Mouse (Mus musculus) small intestine, adult 2 months (tissue): ENCODE results near the gene Cers5. TPM values are rescaled to one million over a fixed set of nuclear protein-coding genes. Genes with fewer than 3 reads are reported as not detected.

Source experiments
- H3K27ac ChIP-seq: fragments of 200-500 bp; 2 replicates; pipeline ENCODE4 v1.5.1; 2012; ENCODE audit warnings: low read depth, low read length, control low read depth, inconsistent platforms; ENCODE audit not compliant: insufficient read depth
- H3K27me3 ChIP-seq: fragments of 200-500 bp; 2 replicates; pipeline ENCODE4 v1.6.1; 2012; ENCODE audit warnings: mild to moderate bottlenecking, moderate library complexity, low read length, inconsistent platforms; ENCODE audit not compliant: control insufficient read depth, insufficient read depth
- H3K36me3 ChIP-seq: fragments of 200-500 bp; 2 replicates; pipeline ENCODE4 v1.6.1; 2012; ENCODE audit warnings: mild to moderate bottlenecking, low read length, control low read depth, inconsistent platforms; ENCODE audit not compliant: control insufficient read depth, insufficient read depth
- H3K4me1 ChIP-seq: fragments of 200-500 bp; 2 replicates; pipeline ENCODE4 v1.6.1; 2012; ENCODE audit warnings: low read length, inconsistent platforms, mixed read lengths; ENCODE audit not compliant: control insufficient read depth, insufficient read depth, insufficient read length
- H3K4me3 ChIP-seq: fragments of 200-500 bp; 2 replicates; pipeline ENCODE4 v1.5.1; 2012; ENCODE audit warnings: low read depth, mild to moderate bottlenecking, control low read depth, inconsistent platforms, low read length, moderate library complexity
- CTCF ChIP-seq: fragments of 200-500 bp; IDR thresholded peaks from 2 replicates; pipeline ENCODE4 v1.5.1; 2012; ENCODE audit warnings: low read depth, mild to moderate bottlenecking, control low read depth, inconsistent platforms, low read length, moderate library complexity, mixed read lengths; ENCODE audit not compliant: insufficient replicate concordance, insufficient read length; ENCODE audit errors: extremely low read depth
- POLR2A ChIP-seq: fragments of 200-500 bp; IDR thresholded peaks from 2 replicates; pipeline ENCODE4 v1.6.1; 2012; ENCODE audit warnings: low read depth, mild to moderate bottlenecking, control low read depth, inconsistent platforms, low read length, moderate library complexity
- WGBS: fragments of 180-500 bp; shearing (Covaris S2); methylation state at CpG from one replicate; pipeline ENCODE4 v1.1.7; 2018; 5-methylcytosine and 5-hydroxymethylcytosine counted together
- polyA plus RNA-seq: library from polyadenylated mRNA; depleted of rRNA; stranded (reverse); fragments of >200 nt; gene quantifications from 2 replicates; pipeline ENCODE4 v1.2.3, GENCODE M21; 2012

The Cers5 gene
- polyA plus RNA-seq, 1 experiment = 8.2 TPM

DNA sequence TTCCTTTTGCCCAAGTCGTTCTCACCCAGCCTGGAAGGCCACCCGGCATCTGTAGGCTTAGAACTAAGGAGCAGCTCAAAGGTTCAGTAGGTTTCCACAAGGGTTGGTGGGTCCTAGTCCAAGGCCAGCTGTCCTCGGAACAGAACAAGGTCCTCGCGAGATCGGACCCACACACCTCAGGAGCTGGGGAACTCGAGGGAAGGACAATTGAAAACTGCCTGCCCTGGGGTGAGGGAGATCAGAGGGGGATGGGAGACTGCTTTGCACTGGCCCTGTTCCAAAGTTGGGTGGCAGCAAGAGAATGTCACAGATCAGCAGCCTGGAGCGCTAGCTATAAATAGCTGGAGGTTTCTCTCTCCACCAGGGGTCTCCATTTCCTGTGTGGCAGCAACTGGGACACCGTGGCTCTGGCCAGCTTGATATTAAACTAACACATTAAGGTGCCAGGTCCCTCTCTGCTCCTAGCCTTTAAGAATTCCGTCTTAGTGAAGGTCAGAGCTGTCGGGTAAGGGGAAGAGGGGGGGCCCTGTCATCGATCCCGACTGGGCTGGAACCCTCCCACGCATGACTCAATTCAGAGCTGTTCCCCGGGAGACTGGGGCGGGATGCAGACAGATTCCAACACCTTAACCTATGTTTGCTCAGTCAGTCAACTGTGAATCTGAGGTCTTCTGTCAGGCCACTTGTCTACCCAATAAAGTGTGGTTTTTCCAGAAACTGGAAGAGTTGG lies 48.2 kb downstream of the Cers5 start:
- Histone ChIP-seq H3K4me3 (peak overlapping the region; percentile 23), H3K36me3 (peaks cover 54% of the 10 kb centered on the region), H3K4me1 (peaks cover 27% of the 10 kb centered on the region), H3K27me3 (no peaks in the 10 kb centered on the region), H3K27ac (peak overlapping the region; percentile 95)
- no peak; the same call in 1 of the 2 replicates for TF ChIP-seq POLR2A
- TF ChIP-seq CTCF = peak; percentile 62; the same call in 1 of the 2 replicates
- WGBS = 5% methylated on average over 16 of the region's 16 CpGs

DNA sequence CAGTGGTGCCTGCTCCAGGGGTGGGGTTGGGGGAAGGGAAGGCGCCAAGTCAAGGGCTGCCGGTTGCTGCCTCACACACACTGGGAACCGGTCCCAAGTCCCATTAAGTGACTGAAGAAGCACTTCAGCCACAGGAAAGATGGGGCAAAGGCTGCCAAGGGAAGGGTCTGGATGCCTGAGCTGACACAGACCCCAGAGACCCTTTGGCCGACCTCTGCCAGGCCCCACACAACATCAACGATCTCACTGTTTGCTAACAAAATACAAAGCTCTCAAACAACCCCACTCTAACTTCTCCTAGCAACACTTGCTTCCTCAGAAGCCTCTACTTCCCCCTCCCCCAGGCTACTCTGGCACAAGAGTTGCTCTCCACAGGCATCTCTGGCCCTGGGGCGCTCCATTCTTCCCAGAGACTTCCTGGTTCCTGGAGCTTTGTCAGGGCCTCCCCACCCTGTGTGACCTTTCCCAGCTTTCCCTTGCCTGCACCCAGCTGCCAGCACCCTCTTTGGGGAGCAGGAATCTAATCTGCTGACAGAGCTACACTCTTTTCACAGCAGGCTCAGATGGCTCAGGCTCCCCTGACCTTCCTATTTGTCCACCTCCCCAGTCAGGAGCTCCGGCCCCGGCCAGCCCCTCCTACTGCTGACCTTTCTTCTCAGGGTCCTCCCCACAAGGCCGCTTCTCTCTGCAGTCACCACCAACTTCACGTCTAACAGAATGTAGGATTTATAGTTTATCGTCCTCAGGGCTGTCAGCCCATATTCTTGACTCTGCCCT lies 49.0 kb downstream of the Cers5 start:
- TF ChIP-seq CTCF (no peak), POLR2A (no peak)
- Histone ChIP-seq H3K36me3 (peaks cover 48% of the 10 kb centered on the region), H3K4me1 (peaks cover 31% of the 10 kb centered on the region), H3K27me3 (no peaks in the 10 kb centered on the region), H3K4me3 (peak overlapping the region; percentile 23; the same call in 1 of the 2 replicates), H3K27ac (peak overlapping the region; percentile 95)
- WGBS = 15% methylated on average over 11 of the region's 11 CpGs

DNA sequence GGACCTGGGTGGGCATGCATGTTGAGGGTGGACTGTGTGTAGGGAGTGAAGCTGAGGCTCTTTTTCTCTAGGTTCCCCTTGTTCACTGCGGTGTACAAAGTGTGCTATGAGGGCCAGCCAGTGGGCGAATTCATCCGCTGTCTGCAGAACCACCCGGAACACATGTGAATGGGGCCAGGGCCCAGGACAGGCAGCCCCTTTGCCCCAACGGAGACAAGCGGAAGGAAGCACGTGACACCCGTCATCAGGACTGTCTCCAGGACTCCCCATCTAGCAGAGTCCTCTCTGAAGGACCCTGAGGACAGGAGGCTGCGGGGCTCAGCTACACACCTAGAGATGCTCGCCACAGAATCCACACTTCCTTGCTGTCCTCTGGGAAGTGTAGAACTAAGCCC lies 49.6 kb downstream of the Cers5 start:
- Histone ChIP-seq H3K27ac (peak overlapping the region; percentile 95), H3K4me3 (peak overlapping the region; percentile 3; the same call in 1 of the 2 replicates), H3K4me1 (peaks cover 32% of the 10 kb centered on the region)

DNA sequence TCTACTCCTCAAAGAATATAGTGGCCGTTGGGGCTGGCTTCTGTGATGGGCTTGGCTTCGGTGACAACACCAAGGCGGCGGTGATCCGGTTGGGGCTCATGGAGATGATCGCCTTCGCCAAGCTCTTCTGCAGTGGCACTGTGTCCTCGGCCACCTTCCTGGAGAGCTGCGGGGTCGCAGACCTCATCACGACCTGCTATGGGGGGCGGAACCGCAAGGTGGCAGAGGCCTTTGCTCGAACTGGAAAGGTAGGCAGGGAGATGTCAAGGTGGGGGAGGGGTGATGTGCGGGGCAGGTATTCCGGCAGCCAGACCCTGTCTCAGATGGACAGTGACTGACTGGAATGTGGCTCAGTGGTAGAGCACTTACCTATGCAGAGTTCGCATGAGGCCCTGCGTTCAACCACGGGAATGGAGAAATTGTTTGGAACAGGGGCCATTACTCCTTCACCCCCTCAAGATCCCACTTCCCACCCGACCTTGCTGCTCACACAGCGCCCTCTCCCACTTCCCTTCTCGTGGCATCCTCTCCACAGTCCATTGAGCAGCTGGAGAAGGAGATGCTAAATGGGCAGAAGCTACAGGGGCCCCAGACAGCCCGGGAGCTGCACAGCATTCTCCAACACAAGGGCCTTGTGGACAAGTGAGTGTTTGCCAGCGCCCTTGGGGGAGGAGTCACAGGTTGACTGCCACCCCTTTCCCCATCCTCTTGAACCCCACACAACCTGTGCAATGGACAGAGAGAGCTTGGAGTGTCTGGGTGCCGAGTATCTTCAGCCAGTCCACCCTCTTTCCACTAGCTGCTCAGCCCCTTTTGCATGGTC lies 50.6 kb downstream of the Cers5 start:
- Histone ChIP-seq H3K27ac (no peak overlapping the region), H3K36me3 (peaks cover 36% of the 10 kb centered on the region), H3K27me3 (no peaks in the 10 kb centered on the region), H3K4me3 (no peak overlapping the region), H3K4me1 (peaks cover 32% of the 10 kb centered on the region)
- TF ChIP-seq POLR2A (no peak), CTCF (no peak)
- WGBS = 89% methylated on average over 25 of the region's 25 CpGs

More for the DNA sequence above, 49.6 kb downstream of the Cers5 start:
- H3K36me3 ChIP-seq = peaks cover 44% of the 10 kb centered on the region
- TF ChIP-seq CTCF (no peak), POLR2A (no peak)
- no peaks in the 10 kb centered on the region for H3K27me3 ChIP-seq
- 74% methylated on average over 10 of the region's 10 CpGs for WGBS

DNA sequence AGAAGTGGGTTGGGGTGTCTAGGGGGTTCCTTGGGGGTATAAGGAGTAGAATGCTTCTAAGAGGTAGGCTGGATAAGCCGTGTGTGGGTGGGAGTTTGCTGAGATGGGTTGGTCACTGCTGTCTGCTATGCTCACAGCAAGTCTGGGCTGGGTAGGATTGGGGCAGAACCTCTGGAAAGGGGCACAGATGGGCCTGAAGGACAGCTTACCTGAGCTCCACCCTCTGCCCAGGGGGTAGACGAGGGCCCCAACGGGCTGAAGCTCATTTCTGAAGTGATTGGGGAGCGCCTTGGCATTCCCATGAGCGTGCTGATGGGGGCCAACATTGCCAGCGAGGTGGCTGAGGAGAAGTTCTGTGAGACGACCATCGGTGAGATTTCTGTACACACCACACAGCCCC lies 52.8 kb downstream of the Cers5 start:
- 0 out of 2 replicates have a peak overlapping the region, but pooled peaks have one; percentile 21 for H3K27ac ChIP-seq
- H3K4me1 ChIP-seq = peaks cover 47% of the 10 kb centered on the region
- H3K27me3 ChIP-seq = no peaks in the 10 kb centered on the region
- peak overlapping the region; percentile 20; the same call in 1 of the 2 replicates for H3K4me3 ChIP-seq
- 66% methylated on average over 8 of the region's 8 CpGs for WGBS
- H3K36me3 ChIP-seq = peaks cover 36% of the 10 kb centered on the region
- TF ChIP-seq CTCF (no peak), POLR2A (no peak)

DNA sequence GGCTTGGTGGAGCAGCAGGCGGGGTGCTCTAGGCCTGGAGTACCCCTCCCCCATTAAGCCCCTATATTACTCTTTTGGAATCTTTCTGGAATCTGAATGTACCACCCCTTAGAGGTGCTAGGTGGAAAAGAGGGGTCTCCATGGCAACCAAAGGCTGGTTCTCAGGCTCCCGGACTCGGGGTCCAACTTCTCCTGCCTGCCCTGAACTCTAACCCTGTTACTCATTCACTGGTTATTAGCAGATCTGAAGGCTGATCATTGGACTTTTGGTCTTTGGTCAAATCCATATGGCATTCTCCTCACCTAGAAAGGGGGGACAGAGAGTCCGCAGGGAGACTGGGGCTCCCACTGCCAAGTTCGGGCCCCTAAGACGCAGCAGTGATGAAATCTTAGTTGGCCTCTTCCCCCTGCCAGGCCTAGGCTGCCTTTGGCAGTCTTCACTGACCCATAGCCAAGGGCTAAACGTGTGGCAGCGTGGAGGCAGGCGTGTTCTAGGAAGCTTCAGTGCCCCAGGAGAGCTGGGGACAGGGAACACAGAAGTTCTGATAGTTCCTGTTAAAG lies 54.1 kb downstream of the Cers5 start:
- peaks cover 35% of the 10 kb centered on the region for H3K4me1 ChIP-seq
- peak overlapping the region; percentile 90 for H3K27ac ChIP-seq
- peak overlapping the region; percentile 92 for H3K4me3 ChIP-seq
- WGBS = 34% methylated on average over 9 of the region's 9 CpGs
- H3K36me3 ChIP-seq = peaks cover 37% of the 10 kb centered on the region
- TF ChIP-seq CTCF (no peak), POLR2A (no peak)
- H3K27me3 ChIP-seq = no peaks in the 10 kb centered on the region
